Mouse (Mus musculus): ENCODE measurements around the gene Jph3.

DNA sequence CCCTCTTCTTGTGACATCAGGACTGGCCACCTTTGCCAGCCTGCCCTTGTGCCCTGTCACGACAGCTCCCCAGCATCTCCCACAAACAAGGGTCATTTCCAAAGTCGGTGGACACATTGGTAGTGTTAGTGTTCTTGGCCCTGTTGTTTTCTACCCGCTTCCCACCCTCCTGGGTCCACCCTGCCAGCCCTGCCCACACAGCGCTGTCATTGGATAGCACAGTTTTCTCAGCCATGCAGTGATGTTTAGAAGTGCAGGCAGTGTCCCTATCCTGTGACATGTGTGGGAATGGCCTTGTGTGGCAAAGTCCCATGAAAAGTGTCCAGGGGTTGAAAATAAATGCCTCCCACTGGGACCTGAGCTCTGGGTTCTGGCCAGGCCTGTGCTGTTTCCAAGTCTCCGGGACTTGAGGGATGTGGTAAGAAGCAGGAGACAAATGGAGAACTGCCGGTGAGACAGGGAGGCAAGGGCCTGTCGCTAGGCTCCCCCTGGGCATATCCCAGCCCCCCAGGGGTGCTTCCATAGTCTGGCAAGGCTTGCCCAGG lies 36.2 kb downstream of the Jph3 start:
- no peak for TF ChIP-seq GATA1 (IDR thresholded peaks at IDR 0.05; ENCODE audit: borderline replicate concordance, low read length)
- TF ChIP-seq FLI1 (IDR thresholded peaks at IDR 0.05; ENCODE audit: low read length), result no peak
